Mouse (Mus musculus): ENCODE results near the gene Zfp691.

DNA sequence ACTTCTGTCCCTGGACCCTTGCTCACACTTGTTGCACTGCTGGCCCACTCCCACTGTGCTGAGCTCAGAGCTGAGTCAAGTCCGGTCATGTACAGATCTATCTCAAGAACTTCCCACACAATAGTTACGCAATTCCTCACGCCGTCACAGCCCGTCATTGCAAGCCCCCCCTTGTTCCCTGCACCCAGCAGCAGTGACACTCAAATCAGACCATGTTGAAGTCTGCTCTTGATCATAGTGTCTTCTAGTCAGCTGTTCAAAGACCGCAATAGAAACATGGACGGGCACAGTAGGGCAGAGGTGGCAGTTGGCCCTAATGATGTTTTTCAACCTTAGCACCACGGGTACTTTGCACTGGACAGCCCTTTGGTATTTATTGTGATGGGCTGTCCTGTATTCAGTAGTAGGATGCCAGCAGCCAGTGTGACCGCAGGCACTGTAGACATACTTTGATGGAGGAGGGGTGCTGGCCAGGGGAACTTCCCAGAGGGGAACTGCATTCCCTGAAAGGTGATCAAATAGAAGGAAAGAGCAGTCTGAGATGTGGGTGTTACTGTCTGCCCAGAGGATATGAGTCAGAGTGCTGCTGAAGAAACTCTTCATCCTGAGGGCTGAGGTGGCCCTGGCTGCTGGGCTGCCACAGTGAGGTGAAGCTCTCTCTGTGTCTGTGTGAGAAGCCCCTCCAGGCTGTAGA, 48.3 kb downstream of the Zfp691 start:
- TF ChIP-seq CTCF (IDR thresholded peaks at IDR 0.05; ENCODE audit: low read depth) (no peak), EP300 (optimal IDR thresholded peaks at IDR 0.05) (no peak)

Data from stomach, postnatal 0 days (tissue).